Mouse (Mus musculus): ENCODE results near the gene Hipk1. TPM values are rescaled to one million over a fixed set of nuclear protein-coding genes. Genes with fewer than 3 reads are reported as not detected.

Hipk1 gene
- polyA plus RNA-seq, 1 experiment from 2014 or later, result 16.3 TPM

- 84% methylated on average over 3 of the region's 3 CpGs for WGBS
- H3K27ac ChIP-seq, result no peak overlapping the region
- no peaks in the 10 kb centered on the region for H3K4me1 ChIP-seq (replicated peaks; ENCODE audit: control insufficient read depth, insufficient read depth, low read length)
- H3K36me3 ChIP-seq (replicated peaks; ENCODE audit: control insufficient read depth, insufficient read depth), result no peaks in the 10 kb centered on the region
- DNase-seq (ENCODE audit: low spot score) (no peak), ATAC-seq (ENCODE audit: low FRiP score) (no peak)
- no peaks in the 10 kb centered on the region for H3K27me3 ChIP-seq (ENCODE audit: control insufficient read depth, insufficient read depth, low read length)
- H3K4me3 ChIP-seq (replicated peaks; ENCODE audit: low read length), result no peak overlapping the region
- no peaks in the 10 kb centered on the region for H3K9me3 ChIP-seq (ENCODE audit: control insufficient read depth, low read length)
- H3K9ac ChIP-seq, result no peak overlapping the region
- no peak overlapping the region for H3K4me2 ChIP-seq (replicated peaks)
Observed at GRCm38 (mm10) chr3:103690506-103690905, 100.9 kb downstream of the Hipk1 start.

Other genes with a start within 250 kb of the Hipk1 start
- gene Syt6, start 216.3 kb downstream of the Hipk1 start, polyA plus RNA-seq (2014; fragmentation: Nextera tagmentation; extraction: Ambion mirVana), result 14.9 and 16.2 TPM in 2 replicates
- 0.11 and 0.16 TPM in 2 replicates for gene Atg4a-ps, start 145.5 kb downstream of the Hipk1 start, polyA plus RNA-seq (2014; fragmentation: Nextera tagmentation; extraction: Ambion mirVana)
- gene Olfml3, start 53.6 kb downstream of the Hipk1 start, polyA plus RNA-seq (2014; fragmentation: Nextera tagmentation; extraction: Ambion mirVana), result 12.0 and 12.4 TPM in 2 replicates
- not detected in 2 replicates for gene Gm10964, start 52.2 kb downstream of the Hipk1 start, polyA plus RNA-seq (2014; fragmentation: Nextera tagmentation; extraction: Ambion mirVana)
- 18.5 and 18.8 TPM in 2 replicates for gene Dclre1b, start 17.9 kb upstream of the Hipk1 start, polyA plus RNA-seq (2014; fragmentation: Nextera tagmentation; extraction: Ambion mirVana)
- 20.4 and 25.2 TPM in 2 replicates for gene Ap4b1, start 18.0 kb upstream of the Hipk1 start, polyA plus RNA-seq (2014; fragmentation: Nextera tagmentation; extraction: Ambion mirVana)
- gene Gm43064, start 18.0 kb upstream of the Hipk1 start, polyA plus RNA-seq (2014; fragmentation: Nextera tagmentation; extraction: Ambion mirVana), result 0.54 TPM in 1 of 2 replicates, not detected in the other
- 0.26 and 0.31 TPM in 2 replicates for gene Bcl2l15, start 41.0 kb upstream of the Hipk1 start, polyA plus RNA-seq (2014; fragmentation: Nextera tagmentation; extraction: Ambion mirVana)
- 0.17 and 0.84 TPM in 2 replicates for gene Ptpn22, start 68.2 kb upstream of the Hipk1 start, polyA plus RNA-seq (2014; fragmentation: Nextera tagmentation; extraction: Ambion mirVana)
- 24.6 and 25.0 TPM in 2 replicates for gene Rsbn1, start 122.6 kb upstream of the Hipk1 start, polyA plus RNA-seq (2014; fragmentation: Nextera tagmentation; extraction: Ambion mirVana)
- 33.8 and 36.9 TPM in 2 replicates for gene Phtf1, start 176.5 kb upstream of the Hipk1 start, polyA plus RNA-seq (2014; fragmentation: Nextera tagmentation; extraction: Ambion mirVana)